Comparison of ENCODE assay signal across 28 mouse cellular contexts in genomic region chr5:121462171-121462502, GRCm38 (mm10). TPM values are rescaled to one million over a fixed set of nuclear protein-coding genes. Genes with fewer than 3 reads are reported as not detected.
A peak's percentile ranks its signal among the peaks of the same experiment; 100 is the strongest.
DNase-seq lines count a peak whose midpoint lies in the region; ATAC-seq and TF ChIP-seq lines count a peak whose summit lies in the region.
"Had no signal": no experiment of that assay in that cellular context is flagged by ENCODE, and none has a peak within 500 bp of the region (broad histone marks: within the 10 kb centered on the region; RNA-seq: fewer than 3 reads in every experiment).

No protein-coding gene starts in this region.

- H3K4me2 ChIP-seq in lung, postnatal 0 days (replicated peaks; ENCODE audit: low read depth, low read length), result no peak overlapping the region
- no peak overlapping the region for H3K4me2 ChIP-seq in intestine, embryonic 16.5 days (ENCODE audit: low read depth, low read length)
- H3K4me2 ChIP-seq in liver, postnatal 0 days (ENCODE audit: low read depth, low read length), result no peak overlapping the region
- H3K4me2 ChIP-seq: embryonic facial prominence, embryonic 12.5 days; forebrain, embryonic 12.5 days; hindbrain, embryonic 12.5 days; limb, embryonic 15.5 days; neural tube, embryonic 12.5 days had no signal

- TF ChIP-seq CTCF in lung, postnatal 0 days (IDR thresholded peaks at IDR 0.05), result no peak
- TF ChIP-seq CTCF in liver, postnatal 0 days (IDR thresholded peaks at IDR 0.05; ENCODE audit: low read depth), result no peak

- H3K9me3 ChIP-seq in lung, postnatal 0 days (ENCODE audit: low read length), result no peaks in the 10 kb centered on the region
- no peaks in the 10 kb centered on the region for H3K9me3 ChIP-seq in intestine, embryonic 16.5 days (ENCODE audit: control insufficient read depth, low read length)
- H3K9me3 ChIP-seq in liver, postnatal 0 days (ENCODE audit: low read length), result no peaks in the 10 kb centered on the region
- H3K9me3 ChIP-seq: embryonic facial prominence, embryonic 12.5 days; forebrain, embryonic 12.5 days; heart, embryonic 10.5 days; hindbrain, embryonic 12.5 days; limb, embryonic 15.5 days; neural tube, embryonic 12.5 days had no signal

- no peaks in the 10 kb centered on the region for H3K36me3 ChIP-seq in lung, postnatal 0 days (ENCODE audit: insufficient read depth, low read length)
- H3K36me3 ChIP-seq in intestine, embryonic 16.5 days (ENCODE audit: control insufficient read depth, insufficient read depth, low read length), result no peaks in the 10 kb centered on the region
- no peaks in the 10 kb centered on the region for H3K36me3 ChIP-seq in liver, postnatal 0 days (replicated peaks; ENCODE audit: insufficient read depth, low read length)
- H3K36me3 ChIP-seq: embryonic facial prominence, embryonic 12.5 days; forebrain, embryonic 12.5 days; heart, embryonic 10.5 days; hindbrain, embryonic 12.5 days; limb, embryonic 15.5 days; neural tube, embryonic 12.5 days had no signal

- no peak overlapping the region for H3K4me3 ChIP-seq in lung, postnatal 0 days (ENCODE audit: low read depth, low read length)
- H3K4me3 ChIP-seq in intestine, embryonic 16.5 days (ENCODE audit: low read length), result no peak overlapping the region
- H3K4me3 ChIP-seq in liver, postnatal 0 days (ENCODE audit: low read depth, low read length), result no peak overlapping the region
- H3K4me3 ChIP-seq: embryonic facial prominence, embryonic 12.5 days; erythroblast, embryonic 14.5 days; forebrain, embryonic 12.5 days; heart, embryonic 10.5 days; hindbrain, embryonic 12.5 days; limb, embryonic 15.5 days; neural tube, embryonic 12.5 days had no signal

- no peaks in the 10 kb centered on the region for H3K4me1 ChIP-seq in lung, postnatal 0 days (ENCODE audit: insufficient read depth, low read depth, low read length)
- peaks cover 3% of the 10 kb centered on the region; the same call in 1 of the 2 replicates for H3K4me1 ChIP-seq in intestine, embryonic 16.5 days (ENCODE audit: control insufficient read depth, insufficient read depth, low read length)
- 0 out of 2 replicates have a peak, but pooled peaks cover 3% of the 10 kb centered on the region for H3K4me1 ChIP-seq in liver, postnatal 0 days (ENCODE audit: insufficient read depth)
- H3K4me1 ChIP-seq: embryonic facial prominence, embryonic 12.5 days; forebrain, embryonic 12.5 days; hindbrain, embryonic 12.5 days; limb, embryonic 15.5 days; neural tube, embryonic 12.5 days had no signal

- no peaks in the 10 kb centered on the region for H3K27me3 ChIP-seq in lung, postnatal 0 days (replicated peaks; ENCODE audit: insufficient read depth, low read length)
- H3K27me3 ChIP-seq in intestine, embryonic 16.5 days (replicated peaks; ENCODE audit: control insufficient read depth, insufficient read depth, low read length), result no peaks in the 10 kb centered on the region
- no peaks in the 10 kb centered on the region for H3K27me3 ChIP-seq in liver, postnatal 0 days (ENCODE audit: insufficient read depth, low read length)
- H3K27me3 ChIP-seq: embryonic facial prominence, embryonic 12.5 days; forebrain, embryonic 12.5 days; hindbrain, embryonic 12.5 days; limb, embryonic 15.5 days; neural tube, embryonic 12.5 days had no signal

- ATAC-seq in lung, postnatal 0 days, result no peak
- 0 out of 2 replicates have a peak, but pooled peaks have one; percentile 15 for ATAC-seq in intestine, embryonic 16.5 days
- ATAC-seq in liver, postnatal 0 days, result peak; percentile 41; the same call in 1 of the 2 replicates

- H3K9ac ChIP-seq in lung, postnatal 0 days (replicated peaks; ENCODE audit: low read depth), result no peak overlapping the region
- H3K9ac ChIP-seq in intestine, embryonic 16.5 days (ENCODE audit: low read depth, low read length), result no peak overlapping the region
- no peak overlapping the region for H3K9ac ChIP-seq in liver, postnatal 0 days (replicated peaks)
- H3K9ac ChIP-seq: embryonic facial prominence, embryonic 12.5 days; forebrain, embryonic 12.5 days; hindbrain, embryonic 12.5 days; limb, embryonic 15.5 days; neural tube, embryonic 12.5 days had no signal

- DNase-seq in lung, postnatal 0 days (ENCODE audit: low spot score), result peak; percentile 37
- no peak for DNase-seq in lung, postnatal 25 days (ENCODE audit: low spot score)
- DNase-seq in liver, postnatal 0 days, result no peak
- DNase-seq in cerebellum, postnatal 25 days, result no peak
- no peak for DNase-seq in heart, postnatal 36 days
- no peak for DNase-seq in gastrocnemius, adult 18-20 months (ENCODE audit: low spot score)
- DNase-seq: cerebellum, adult 11-12 months; cerebellum, postnatal 10 days; heart, postnatal 10 days; kidney, adult 2 months; layer of hippocampus, adult 9-11 months; left cerebral cortex, postnatal 4 days; midbrain, embryonic 14.5 days; right cerebral cortex, postnatal 25 days; spleen, adult 18-20 months had no signal

- TF ChIP-seq EP300 in lung, postnatal 0 days (IDR thresholded peaks at IDR 0.05), result no peak
- TF ChIP-seq EP300 in liver, postnatal 0 days (IDR thresholded peaks at IDR 0.05; ENCODE audit: low read depth), result no peak

- intact Hi-C loops in heart, postnatal 36 days (cut with DNase I), result no loop called here

- WGBS in lung, postnatal 0 days, result 26% methylated on average over 1 of the region's 1 CpGs
- WGBS in intestine, embryonic 16.5 days, result 38% methylated on average over 1 of the region's 1 CpGs
- 33% methylated on average over 1 of the region's 1 CpGs for WGBS in liver, postnatal 0 days (ENCODE audit: insufficient replicate concordance)

- H3K27ac ChIP-seq in lung, postnatal 0 days (ENCODE audit: low read length), result no peak overlapping the region
- no peak overlapping the region for H3K27ac ChIP-seq in intestine, embryonic 16.5 days (ENCODE audit: low read length)
- no peak overlapping the region for H3K27ac ChIP-seq in liver, postnatal 0 days (ENCODE audit: low read depth)
- H3K27ac ChIP-seq: embryonic facial prominence, embryonic 12.5 days; forebrain, embryonic 12.5 days; heart, embryonic 10.5 days; hindbrain, embryonic 12.5 days; limb, embryonic 15.5 days; neural tube, embryonic 12.5 days had no signal

RNA-seq across cellular contexts. Expression of gene Erp29, which starts 9.8 kb away (rescaled TPM):
- 122 and 123 TPM in 2 replicates for polyA plus RNA-seq in lung, postnatal 0 days (2015; fragmentation: Nextera tagmentation; extraction: Ambion mirVana)
- 183 and 202 TPM in 2 replicates for polyA plus RNA-seq in intestine, embryonic 16.5 days (2015; fragmentation: Nextera tagmentation; extraction: Ambion mirVana)
- 69.4 and 69.7 TPM in 2 replicates for polyA plus RNA-seq in liver, postnatal 0 days (2015; fragmentation: Nextera tagmentation; extraction: Ambion mirVana)
- 10 to 100 TPM; 71.5 to 78.6 TPM for total RNA-seq in heart, postnatal 36 days (2021)
- 10 to 100 TPM; 28.6 to 38.1 TPM for total RNA-seq in gastrocnemius, adult 18-20 months (2021)

RNA-seq across cellular contexts. Expression of gene Tmem116, which starts 10.4 kb away (rescaled TPM):
- 36.1 and 40.4 TPM in 2 replicates for polyA plus RNA-seq in lung, postnatal 0 days (2015; fragmentation: Nextera tagmentation; extraction: Ambion mirVana)
- 4.2 and 4.4 TPM in 2 replicates for polyA plus RNA-seq in intestine, embryonic 16.5 days (2015; fragmentation: Nextera tagmentation; extraction: Ambion mirVana)
- 0.86 TPM in 2 replicates for polyA plus RNA-seq in liver, postnatal 0 days (2015; fragmentation: Nextera tagmentation; extraction: Ambion mirVana)
- 10 to 100 TPM; 11.9 to 12.4 TPM for total RNA-seq in heart, postnatal 36 days (2021)
- 1 to 10 TPM; 7.4 to 7.5 TPM for total RNA-seq in gastrocnemius, adult 18-20 months (2021)

RNA-seq across cellular contexts. Expression of gene Adam1b, which starts 41.1 kb away (rescaled TPM):
- 0.14 and 0.38 TPM in 2 replicates for polyA plus RNA-seq in lung, postnatal 0 days (2015; fragmentation: Nextera tagmentation; extraction: Ambion mirVana)
- not detected in 2 replicates for polyA plus RNA-seq in intestine, embryonic 16.5 days (2015; fragmentation: Nextera tagmentation; extraction: Ambion mirVana)
- polyA plus RNA-seq in liver, postnatal 0 days (2015; fragmentation: Nextera tagmentation; extraction: Ambion mirVana), result not detected in 2 replicates
- total RNA-seq in heart, postnatal 36 days (2021), result not detected
- not detected for total RNA-seq in gastrocnemius, adult 18-20 months (2021)
- total RNA-seq: adrenal gland, adult 18-20 months; gastrocnemius, postnatal 4 days; heart, postnatal 10 days; left cerebral cortex, postnatal 4 days had no signal
- polyA plus RNA-seq: C2C12; embryonic facial prominence, embryonic 12.5 days; erythroblast, embryonic 14.5 days; hindbrain, embryonic 12.5 days; kidney, adult 2 months; large intestine, adult 2 months; neural tube, embryonic 12.5 days; urinary bladder, adult 2 months had no signal
